Mouse (Mus musculus): ENCODE results near the gene Ttc13.

The Ttc13 gene

DNA sequence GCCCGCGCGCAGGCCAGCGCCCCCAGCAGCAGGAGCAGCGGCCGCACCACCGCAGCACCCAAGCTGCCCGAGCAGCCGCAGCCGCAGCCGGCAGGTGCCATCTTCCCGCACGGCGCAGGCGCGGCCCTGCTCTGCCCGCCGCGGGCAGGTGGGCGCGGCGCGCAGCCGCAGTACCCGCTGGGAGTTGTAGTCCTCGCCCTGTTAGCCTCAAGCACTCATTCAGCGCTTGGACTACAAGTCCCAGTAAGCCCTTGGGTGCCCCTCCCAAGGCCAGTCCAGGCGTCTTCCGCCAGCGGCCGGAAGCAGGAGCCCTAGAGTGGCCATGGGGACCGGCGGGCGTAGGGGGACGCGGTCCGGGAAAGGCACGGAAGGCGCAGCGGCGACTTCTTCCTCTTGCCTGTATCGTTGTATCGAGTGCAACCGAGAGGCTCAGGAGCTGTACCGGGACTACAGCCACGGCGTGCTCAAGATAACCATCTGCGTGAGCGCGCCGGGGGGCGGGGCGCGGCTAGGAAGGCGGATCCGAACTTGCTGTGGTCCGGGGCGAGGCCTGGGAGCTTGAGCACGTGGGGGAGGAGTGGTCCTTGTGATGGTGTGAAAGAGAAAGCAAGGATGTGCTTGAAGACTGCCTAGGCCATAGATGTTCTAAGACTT lies at the start of gene Ttc13, which contains the start of gene Arv1:
Gene Ttc13 (minus strand): TSS at position 122 of the 654 bp plus-strand sequence.
Gene Arv1 (plus strand): TSS at position 278 of the 654 bp plus-strand sequence.
- in situ Hi-C loops (cut with MboI, MseI) = loop anchor here (5.0 kb wide), 1 partner anchor 140 kb away; the partner anchor contains the start of genes 2810004N23Rik and Gnpat

DNA sequence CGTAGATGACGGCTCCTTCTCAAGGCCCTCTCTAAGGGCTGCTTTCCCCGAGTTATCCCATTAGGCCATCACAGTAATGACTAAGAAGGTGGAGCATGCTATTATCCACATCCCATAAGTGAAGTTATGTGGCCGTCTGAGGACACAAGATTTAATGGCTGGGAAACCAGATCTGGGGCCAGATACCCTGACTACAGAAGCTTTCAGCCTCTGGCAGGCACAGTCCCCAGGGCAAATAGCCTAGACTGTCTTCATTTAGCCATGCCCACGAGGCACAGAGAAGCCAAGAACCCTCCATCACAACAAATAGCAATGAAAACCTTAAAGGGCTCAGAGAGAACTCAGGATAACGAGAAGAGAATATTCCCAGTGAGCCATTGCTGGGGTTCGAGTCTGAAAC lies 41.3 kb upstream of the Ttc13 start:
- in situ Hi-C loops (cut with MboI, MseI) = no loop called here

DNA sequence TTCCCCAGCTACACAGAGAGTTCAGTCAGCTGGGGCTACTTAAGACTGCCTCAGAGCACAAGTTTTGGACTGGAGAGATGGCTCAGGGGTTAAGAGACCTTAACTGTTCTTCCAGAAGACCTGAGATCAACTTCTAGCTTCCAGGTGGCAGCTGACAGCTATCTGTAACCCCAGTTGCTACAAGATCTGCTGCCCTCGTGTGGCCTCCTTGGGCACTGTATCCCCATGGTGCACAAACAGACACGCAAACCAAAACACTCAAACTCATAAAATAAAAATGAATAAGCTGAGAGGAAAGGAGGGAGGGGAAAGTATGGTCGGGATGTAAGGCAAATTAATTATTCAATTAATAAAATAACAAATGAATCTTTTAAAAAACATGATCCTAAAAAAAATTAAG lies 36.8 kb upstream of the Ttc13 start:
- in situ Hi-C loops (cut with MboI, MseI) = no loop called here

DNA sequence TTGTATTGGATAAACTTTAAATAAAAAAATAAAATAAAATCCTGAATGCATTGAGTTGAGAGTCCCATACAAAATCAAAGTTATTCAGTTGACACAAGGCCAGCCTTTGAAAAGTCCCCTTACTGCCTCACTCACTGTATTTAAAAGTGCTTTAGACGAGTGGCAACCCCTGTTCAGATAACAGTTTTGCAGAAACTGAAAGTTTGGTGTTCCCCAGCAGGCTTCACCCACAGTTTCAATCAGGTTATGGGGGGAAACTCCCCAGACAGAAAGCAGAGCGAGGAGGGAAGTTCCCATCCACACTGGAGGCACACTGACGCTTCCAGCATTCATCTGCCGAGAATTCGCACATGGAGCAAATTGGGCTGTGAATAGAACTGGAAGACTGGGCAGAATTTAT lies 34.8 kb upstream of the Ttc13 start:
- in situ Hi-C loops (cut with MboI, MseI) = no loop called here

DNA sequence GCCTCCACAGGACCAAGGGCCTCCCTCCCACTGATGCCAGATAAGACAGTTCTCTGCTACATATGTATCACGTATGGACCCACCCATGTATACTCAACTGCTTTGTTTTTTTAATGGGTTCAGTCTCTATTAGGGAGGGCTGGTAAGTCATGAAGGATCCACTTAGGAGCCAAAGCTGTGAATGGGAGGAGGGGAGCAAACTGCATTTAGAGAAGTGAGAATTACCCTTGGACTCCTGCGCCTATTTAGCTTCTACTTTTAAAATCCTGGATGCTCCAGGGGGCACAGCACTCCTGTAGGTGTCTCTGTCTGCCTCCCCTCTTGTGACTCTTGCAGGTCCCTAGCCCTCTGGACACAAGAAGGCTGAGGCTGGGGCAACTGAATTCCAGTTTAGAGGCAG lies 34.4 kb upstream of the Ttc13 start:
- in situ Hi-C loops (cut with MboI, MseI) = no loop called here

DNA sequence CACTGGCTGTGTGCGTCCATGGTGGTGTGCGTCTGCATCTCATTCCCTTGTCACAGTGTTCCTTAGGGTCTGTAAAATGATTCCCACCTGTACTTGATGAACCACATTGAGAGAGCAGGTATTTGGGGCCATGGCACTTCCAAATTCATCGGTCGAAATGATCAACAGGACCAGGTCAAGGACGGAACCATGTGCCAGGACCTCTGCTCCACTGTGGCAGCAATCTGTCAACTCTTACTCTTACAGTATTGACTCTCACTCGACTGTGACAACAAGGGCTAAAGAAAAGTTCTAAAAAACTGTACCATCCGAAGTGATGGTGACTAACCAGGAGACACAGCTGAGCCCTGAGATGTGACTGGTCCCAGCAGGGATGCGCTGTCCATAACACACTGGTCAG lies 33.7 kb upstream of the Ttc13 start:
- in situ Hi-C loops (cut with MboI, MseI) = no loop called here

DNA sequence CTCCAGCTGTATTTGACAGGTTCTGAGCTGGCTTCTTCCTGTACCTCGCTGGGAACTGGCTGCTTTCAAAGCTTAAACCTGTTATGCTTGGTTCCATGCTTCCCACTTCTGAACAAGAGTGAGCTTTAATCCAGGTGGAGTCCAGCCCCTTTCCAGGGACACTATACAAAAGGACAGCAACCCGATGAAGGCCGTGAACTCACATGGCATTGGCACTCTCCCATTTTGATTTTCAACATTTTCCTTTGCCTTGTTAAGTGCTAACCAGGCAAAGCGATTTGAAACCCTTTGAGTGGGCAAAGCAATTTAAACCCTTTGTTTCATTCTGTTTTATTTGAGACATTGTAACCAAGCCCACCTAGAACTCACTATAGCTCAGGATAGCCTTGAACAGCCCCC lies 33.0 kb upstream of the Ttc13 start:
- in situ Hi-C loops (cut with MboI, MseI) = no loop called here

DNA sequence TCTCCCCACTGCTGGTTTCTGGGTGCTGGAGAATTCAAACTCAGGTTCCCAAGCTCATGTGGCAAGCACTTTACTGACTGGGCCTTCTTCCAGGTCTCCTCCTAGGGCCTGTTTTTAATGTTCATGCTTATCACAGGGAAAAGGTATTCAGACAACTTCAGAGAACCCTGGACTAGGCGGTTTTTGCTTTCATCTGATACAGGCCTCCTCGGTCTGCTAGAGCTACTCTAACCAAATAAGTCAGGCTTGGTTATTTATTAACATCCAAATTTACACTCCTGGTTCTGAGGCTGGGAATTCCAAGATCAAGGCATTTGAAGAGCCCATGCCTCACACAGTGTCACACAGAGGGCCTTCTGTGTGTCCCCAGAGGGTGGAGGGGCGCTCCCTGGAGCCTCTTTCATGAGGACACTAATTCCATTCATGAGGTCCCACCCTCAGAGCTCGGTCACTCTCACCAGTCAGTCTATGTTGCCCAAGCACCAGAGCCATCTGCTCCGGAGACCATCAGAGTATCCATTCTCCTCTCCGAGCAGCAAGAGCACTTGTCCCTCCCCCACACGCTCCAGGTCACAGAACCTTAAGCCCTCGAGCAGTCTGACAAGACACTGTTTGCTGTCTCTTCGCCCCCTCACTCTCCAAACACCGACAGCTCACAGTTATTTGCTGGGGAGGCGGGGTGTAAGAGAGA lies 32.5 kb upstream of the Ttc13 start:
- in situ Hi-C loops (cut with MboI, MseI) = no loop called here

DNA sequence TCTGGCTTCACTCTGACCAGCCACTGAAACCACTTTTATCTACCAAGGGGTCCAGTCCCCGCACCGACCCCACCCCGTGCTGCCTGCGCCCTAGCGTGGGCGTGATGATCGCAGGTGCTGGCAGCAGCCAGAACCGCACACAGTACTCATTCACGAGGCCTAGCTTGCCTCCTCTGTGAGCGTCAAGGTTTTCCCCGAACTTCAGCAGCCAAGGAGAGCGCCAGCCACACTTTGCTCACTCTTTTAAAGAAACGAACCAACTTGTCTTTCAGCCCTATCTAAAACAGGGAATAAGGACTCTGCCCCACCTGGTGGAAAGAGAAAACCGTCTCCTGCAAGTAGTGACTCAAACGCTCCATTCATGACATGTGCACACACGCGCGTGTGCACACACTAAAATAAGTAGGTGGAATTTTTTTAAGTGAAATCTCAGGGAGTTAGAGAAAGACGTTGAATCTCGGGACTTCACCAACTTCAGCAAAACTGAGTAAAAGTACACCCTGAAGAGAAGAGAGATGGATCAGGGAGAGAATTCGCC lies 30.6 kb upstream of the Ttc13 start:
- in situ Hi-C loops (cut with MboI, MseI) = no loop called here

DNA sequence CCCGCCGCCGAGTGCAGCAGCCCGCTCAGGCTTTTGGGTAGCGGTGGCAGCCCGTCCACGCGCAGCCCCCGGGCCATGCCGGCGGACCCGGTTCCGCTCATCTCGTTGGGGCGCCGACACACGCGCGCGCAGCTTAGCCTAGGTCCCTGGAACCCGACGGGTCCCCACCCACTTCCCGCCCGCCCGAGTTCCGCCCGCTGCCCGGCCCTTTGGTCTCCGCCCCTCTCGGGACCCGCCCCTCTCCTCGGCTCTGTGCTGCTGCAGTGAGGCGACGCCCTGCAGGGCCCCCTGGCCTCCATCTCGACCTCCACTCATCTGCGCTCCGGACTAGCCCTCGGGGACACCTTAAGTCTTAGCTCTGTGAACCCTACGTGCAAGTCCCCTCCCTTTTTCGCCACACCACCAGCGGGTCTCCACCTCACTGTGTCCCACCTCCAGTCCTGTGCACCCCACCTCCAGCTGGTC lies 30.0 kb upstream of the Ttc13 start, which contains the start of gene Fam89a:
Gene Fam89a (minus strand): TSS at position 124 of the 465 bp plus-strand sequence.
- in situ Hi-C loops (cut with MboI, MseI) = no loop called here

DNA sequence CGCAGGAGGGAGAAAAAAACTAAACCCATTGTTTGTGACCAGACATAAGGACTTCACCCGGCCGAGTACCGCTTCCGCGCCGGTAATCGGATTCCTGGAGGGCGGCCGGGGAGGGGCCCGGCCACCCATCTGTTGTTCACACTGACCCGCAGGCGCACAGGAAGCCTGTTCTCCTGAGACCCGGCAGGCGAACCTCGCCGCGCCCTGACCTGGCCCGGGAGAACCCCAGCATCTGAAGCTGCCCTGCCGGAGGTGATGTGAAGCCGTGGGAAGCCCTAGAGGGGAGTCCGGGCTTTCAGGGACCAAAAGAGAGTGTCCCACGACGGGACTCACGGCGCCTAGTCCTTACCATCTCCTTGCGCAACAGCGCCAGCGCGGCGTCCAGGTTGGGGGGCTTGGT lies 29.4 kb upstream of the Ttc13 start:
- in situ Hi-C loops (cut with MboI, MseI) = no loop called here

DNA sequence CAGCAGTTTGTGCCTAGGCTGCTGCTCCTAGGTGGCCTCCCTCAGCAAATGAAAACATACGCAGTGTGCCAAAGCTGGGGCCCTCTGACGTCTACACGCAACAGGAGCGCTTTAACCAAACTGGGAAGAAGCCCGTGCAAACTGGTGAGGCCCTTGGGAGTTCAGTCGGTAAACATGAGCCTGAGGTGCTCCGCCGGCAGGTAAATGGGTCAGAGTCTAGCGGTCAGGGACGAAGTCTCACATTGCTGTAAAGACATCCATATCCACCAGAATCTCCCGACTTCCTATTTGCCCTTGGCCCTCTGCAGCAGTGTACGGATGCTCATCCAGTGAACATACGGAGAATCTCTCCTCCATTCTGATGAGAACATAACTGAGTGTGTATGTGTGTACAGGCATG lies 24.9 kb upstream of the Ttc13 start:
- in situ Hi-C loops (cut with MboI, MseI) = no loop called here

DNA sequence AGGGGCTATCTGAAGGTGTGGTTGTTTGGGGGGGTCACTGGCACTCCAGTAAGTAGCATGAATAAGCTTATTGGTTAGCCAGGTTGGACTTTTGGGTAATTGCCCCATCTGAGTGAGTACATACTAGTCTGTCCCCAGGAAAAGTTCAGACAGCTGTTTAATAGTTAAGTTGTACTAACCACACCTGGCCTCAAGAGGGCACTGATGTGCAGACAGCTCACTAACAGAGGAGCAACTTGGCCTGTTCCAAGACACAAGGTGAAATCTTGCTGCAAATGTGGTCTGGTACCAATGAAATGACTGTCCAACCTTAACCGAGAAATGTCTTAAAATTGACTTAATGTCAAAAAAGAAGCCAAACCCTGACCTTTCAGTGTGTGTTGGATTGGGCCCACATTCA lies 17.5 kb upstream of the Ttc13 start:
- in situ Hi-C loops (cut with MboI, MseI) = no loop called here

DNA sequence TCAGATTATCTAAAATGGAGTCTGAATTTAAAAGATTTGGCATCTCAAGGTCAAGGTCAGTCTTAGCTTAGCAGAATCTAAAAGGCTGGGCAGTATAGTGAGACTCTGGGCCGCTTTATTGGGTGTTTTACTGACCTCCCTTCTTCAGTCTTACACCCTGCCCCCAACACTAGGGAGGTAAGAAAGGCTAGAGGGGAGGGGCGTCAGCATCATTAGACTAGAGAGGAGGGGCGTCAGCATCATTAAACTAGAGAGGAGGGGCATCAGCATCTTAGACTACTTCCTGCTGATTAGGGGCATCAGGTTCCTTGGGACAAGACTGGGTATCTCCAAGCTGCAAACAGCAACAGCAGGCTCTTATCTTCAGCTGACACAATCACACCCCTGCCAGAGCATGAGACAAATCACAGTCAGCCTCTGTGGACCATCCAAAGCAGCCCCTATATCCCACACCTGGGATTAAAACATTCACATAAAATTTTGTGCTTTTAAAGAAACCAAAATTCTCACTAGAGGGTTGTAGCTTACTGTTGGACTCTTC lies 13.7 kb upstream of the Ttc13 start:
- in situ Hi-C loops (cut with MboI, MseI) = no loop called here

DNA sequence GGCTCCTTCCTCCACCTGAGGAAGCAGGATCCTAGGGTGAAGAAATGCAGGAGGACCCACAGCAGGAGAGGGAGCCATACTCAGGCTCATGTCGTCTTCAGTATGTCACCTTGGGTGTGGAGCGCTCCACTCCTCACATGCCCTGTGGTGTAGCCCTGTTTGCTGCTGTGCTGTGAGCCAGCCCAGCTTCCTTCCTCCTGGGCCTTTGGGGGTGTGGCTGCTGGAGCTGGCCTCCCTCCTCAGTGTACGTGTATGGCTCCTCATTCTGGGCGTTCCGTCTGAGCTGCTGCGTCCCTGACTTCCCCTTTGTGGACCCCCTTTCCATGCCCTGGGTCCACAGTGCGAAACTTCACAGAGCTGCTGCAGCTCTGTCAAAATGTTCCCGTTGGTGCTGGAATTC lies 11.0 kb upstream of the Ttc13 start:
- in situ Hi-C loops (cut with MboI, MseI) = no loop called here

DNA sequence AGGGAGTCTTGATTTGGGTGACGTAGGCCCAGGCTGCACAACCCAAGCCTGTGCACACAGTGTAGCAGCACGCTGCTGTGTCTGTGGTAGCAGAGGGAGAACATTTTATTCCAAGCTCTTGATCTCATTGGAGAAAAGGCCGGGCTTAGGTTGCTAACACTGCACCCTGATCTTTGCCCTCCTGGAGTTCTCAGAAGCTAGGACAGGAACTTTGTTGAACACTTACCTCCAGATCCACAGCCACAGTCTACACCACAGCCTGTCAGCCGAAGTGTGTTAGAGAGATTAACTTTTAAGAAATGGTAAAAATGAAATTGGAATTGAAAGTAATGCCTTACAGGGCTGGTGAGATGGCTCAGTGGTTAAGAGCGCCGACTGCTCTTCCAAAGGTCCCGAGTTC lies 2.5 kb upstream of the Ttc13 start:
- in situ Hi-C loops (cut with MboI, MseI) = loop anchor here (5.0 kb wide), 1 partner anchor 138 kb away; the partner anchor contains the start of genes 2810004N23Rik and Gnpat

DNA sequence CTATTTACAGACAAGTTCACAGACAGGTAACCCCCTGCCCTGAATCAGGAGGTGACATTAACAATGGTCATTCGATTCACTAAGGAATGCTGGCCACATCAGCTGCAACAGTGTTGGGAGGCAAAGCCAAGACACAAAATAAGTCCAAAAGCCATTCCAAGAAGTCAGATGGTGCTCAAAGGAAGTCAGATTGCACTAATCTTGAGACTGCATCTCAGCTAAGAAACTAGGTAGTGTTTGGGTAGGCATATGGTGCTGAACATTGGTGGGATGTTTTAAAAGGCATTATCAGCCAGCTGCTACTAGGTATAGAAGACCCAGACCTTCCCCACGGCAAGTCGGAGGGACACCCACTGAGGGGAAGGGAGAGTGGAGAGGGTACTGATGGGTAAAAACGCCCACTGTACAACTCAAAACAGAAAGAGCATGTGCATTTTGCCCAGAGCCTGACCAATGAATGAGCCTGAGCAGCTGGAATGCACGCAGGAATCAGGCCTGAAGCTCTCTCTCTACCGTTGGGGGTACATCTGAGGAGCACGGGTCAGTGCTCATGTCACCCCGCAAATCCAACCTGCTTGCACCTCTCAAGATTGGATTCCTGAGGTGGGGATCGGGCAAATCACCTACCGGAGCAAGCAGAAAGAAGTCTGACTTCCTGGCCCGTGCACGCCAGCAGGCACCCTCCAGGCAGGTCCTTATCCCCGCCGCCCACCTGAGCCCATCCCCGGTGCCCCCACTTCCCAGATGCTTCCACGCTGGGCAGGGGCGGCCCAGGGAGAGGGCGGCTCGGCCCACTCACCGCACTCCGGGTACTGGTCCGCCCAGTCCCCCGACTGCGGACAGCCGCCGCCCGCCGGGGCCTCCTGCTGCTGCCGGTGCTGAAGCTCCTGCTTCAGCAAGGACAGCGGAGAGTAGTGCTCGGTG lies 583 bp downstream of the Ttc13 start:
- in situ Hi-C loops (cut with MboI, MseI) = loop anchor here (5.0 kb wide), 1 partner anchor 141 kb away; the partner anchor contains the start of genes 2810004N23Rik and Gnpat

DNA sequence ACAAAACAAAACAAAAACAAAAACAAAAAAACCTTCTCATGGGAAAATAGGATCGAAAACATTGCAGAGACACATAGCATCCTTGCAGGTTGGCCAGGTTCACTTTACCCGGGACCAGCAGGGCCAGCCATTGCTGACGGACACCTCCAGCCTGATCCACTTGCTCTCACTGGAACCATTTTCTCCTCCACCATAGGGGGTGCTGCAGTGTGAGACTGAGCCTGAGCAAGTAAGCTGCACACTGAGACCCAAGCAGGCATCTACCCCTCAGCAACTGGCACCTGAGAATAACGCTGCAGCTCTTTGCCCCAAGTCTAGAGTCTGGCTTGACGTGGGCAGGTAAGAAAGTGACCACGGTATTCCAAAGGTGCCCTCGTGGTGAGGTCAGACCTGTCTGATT lies 1.6 kb downstream of the Ttc13 start:
- in situ Hi-C loops (cut with MboI, MseI) = loop anchor here (5.0 kb wide), 1 partner anchor 142 kb away; the partner anchor contains the start of genes 2810004N23Rik and Gnpat

DNA sequence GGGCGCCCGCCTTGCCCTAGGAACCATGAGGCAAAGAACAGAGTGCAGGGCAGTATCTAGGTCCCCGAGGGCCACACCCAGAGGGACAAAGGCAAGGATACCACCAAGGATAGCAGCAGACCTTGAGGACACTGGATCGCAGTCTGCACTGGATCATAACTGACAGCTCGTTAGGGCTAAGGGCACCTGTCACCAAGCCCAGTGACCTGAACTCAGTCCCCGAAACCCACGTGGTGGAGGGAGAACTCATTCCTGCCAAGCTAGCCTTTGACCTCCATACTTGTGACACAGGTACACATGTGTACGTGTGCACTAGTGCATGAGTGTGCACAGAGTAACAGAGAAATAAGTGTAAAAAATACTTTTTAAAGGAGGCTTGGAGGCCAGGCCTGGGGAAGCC lies 6.0 kb downstream of the Ttc13 start:
- in situ Hi-C loops (cut with MboI, MseI) = loop anchor here (10.0 kb wide), 1 partner anchor 1231 kb away; no protein-coding TSS in a partner anchor

DNA sequence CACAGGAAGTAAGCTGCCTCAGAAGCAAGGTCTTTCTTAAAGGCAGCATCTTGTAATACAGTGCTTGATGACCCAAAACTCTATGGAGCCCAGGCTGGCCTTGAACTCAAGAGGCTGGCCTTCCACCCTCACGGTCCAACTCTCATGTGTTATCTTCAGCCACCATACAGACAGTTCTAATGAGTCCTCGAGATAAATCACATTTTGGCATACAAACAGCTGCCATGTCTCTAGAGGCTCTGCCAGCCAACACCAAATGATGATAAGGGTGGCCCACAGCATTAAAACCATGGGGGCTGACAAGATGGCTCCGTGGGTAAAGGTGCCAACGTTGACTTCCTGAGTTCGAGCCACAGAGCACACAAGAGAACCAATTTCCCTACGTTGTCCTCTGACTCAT lies 8.6 kb downstream of the Ttc13 start:
- in situ Hi-C loops (cut with MboI, MseI) = loop anchor here (10.0 kb wide), 1 partner anchor 1228 kb away; no protein-coding TSS in a partner anchor

DNA sequence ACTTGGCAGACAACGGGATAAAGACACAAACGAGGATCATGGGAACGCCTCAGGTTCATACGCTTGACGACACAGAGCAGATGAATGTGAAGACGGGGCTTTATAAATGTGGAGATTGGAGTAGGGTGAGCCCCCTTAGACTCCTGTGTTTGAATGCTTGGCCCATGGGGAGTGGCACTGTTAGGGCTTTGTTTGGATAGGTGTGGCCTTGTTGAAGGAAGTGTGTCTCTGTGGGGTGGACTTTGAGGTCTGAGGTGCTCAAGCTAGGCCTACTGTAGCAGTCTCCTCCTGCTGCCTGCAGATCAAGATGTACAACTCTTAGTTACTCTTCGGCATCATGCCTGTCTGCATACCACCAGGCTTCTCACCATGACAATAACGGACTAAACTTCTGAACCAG lies 16.0 kb downstream of the Ttc13 start:
- in situ Hi-C loops (cut with MboI, MseI) = no loop called here

All from regulatory T cell (primary cell).